Mouse (Mus musculus): ENCODE measurements around the gene Arntl. TPM values are rescaled to one million over a fixed set of nuclear protein-coding genes. Genes with fewer than 3 reads are reported as not detected.

Gene Arntl
- 10 to 100 TPM in 1 of 2 experiments, 1 to 10 TPM in 1; 9.4 to 11.4 TPM for total RNA-seq (2021)
- long read RNA-seq, experiment 1, transcript Arntl-201 (20 exons, 2,908 nt) = major isoform, 6 of 17 reads
- long read RNA-seq, experiment 1, partial matches to known transcripts = 1 of 17 reads
- long read RNA-seq, experiment 1, other reads (novel, unspliced or antisense) = 9 of 17 reads
- long read RNA-seq, experiment 2, transcript Arntl-201 (20 exons, 2,908 nt) = major isoform, 6 of 13 reads
- long read RNA-seq, experiment 2, partial matches to known transcripts = 0 of 13 reads
- long read RNA-seq, experiment 2, other reads (novel, unspliced or antisense) = 7 of 13 reads

DNA sequence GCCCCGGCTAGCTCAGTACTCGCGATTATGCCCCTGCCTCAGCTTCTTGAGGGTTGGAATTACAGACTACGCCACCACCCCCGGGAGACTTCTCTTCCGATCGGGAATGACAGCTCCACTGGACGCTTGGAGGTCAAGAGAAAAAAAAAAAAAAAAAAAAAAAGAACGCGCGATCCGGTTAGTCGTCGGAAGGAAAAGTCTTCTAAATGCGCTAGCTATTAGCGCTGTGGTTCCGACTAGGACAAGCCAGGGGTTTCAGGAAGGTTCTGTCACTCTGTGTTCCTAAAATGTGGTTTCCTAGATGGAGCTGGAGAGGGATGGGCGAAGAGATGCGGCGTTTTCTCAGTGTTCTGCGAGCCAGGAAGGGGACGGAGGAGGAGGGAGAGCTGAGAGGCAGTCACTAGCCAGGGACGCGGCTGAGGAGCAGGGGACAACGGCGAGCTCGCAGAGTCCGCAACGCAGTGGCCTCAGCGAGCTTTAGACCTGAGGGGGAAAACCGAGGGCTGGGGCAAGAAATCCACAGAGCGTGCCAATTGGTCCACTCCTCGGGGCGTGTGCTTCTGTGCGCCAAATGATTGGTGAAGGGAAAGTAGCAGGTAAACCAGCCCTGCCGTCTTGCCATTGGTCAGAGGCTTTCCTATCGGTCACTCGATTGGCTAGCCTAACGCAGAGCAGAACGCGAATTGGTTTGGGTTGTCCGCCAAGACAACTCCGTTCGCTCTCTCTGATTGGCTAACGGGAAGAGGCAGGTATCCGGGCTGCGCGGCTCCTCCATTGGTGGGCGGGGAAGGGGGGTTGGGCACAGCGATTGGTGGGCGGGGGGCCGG, at the start of gene Arntl:
Arntl (plus strand) TSS at position 822 of the 827 bp plus-strand sequence.
- DNase-seq = peak; percentile 91

DNA sequence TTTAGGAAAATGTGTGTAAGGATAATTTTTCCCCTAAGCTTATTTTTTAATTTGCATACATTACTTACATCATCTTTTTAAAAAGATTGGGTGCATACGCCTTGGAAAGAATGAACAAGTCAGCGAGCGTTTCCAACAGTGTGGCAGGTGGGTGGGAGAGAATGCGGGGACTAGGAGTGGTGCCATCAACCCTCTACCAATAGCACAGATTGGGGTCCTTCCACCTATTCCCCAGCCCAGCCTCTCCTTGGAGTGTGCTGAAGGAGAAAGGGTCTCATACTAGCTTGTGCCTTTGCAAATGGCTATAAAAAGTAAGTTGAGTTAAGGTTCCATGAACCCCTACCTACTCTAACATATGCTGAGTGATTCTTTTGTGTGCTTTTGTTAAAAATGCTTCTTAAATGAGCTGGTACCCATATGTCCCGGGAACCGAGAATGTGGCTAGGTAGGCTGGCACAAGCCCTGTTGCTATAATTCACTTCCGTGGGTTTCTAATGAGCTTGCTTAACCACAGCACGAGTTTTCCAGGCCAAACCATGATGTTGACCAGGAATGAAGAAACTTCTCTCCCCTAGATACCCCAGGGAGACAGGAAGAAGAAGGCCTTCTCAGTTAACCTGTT, 46.1 kb upstream of the Arntl start:
- no peak for DNase-seq

DNA sequence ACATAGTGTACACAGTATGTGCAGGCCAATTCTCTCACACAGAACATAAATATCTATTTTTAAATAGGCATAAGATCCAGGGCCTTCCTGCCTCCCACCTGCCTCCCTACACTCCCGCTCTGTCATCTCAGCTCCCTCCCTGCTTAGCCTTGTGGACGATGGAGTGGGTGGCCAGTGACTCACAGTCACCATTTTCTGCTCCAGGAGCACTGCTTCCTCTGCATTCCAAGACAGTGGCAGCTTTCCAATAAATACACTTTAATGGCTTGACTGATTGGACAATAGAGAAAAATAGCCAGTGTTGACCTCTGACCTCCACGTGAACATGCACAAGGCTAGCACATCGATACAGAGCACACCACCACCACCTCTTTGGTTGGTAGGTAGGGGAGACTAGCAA, 42.5 kb upstream of the Arntl start:
- DNase-seq = no peak

DNA sequence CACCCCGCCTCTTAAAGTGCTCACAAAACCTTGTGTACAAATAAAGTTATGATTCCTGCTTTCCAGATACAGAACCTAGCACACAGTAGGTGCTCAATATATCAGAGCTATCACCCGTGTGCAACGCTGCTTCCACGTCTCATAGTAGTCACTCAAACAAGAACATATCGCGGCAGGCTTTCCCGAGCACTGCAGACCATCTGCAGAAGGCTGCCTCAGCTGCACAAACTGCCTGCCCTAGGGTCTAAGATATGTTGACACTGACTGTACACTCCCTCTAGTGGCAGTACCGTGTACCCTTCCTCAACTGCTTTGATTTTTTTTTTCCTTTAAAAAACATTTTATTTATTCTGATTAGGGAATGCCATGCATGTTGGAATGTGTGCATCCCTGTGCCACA, 40.2 kb upstream of the Arntl start:
- DNase-seq = peak; percentile 26

DNA sequence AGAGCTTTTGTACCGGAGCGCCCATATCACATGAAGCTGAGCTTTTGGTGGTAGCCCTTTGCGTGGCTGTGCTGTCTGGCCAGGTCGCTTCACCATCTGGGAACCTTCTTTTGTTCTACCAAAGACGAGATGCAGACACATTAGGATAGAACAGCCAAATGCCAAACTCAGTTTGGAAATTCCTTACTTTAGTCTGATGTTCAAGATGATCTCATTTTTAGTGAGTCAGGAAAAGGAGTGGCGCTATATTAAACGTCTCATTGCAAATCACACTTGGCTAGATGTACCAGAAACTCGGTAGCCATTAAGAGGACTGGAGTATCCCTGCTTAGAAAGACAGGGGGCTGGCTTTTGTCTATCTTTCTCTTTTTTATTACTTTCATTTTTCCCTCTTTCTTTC, 38.7 kb upstream of the Arntl start:
- no peak for DNase-seq

DNA sequence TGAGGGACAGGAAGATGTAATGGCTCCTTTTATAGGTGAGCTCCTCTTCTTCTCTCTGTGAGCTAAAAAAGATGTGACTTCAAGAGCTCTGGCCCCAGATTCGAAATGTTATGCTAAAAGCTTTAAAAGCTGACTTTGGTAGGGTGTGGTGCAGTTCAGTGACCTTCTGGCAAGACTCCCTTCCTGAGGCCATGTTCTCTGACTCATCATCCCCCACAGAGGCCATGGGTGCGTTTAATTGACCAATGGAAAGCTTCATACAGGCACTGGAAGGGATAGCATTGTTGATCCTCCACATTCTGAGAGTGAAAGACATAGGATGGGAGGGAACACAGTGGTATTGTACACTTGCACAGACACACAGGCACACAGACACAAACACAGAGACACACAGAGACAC, 34.8 kb upstream of the Arntl start:
- DNase-seq = no peak

DNA sequence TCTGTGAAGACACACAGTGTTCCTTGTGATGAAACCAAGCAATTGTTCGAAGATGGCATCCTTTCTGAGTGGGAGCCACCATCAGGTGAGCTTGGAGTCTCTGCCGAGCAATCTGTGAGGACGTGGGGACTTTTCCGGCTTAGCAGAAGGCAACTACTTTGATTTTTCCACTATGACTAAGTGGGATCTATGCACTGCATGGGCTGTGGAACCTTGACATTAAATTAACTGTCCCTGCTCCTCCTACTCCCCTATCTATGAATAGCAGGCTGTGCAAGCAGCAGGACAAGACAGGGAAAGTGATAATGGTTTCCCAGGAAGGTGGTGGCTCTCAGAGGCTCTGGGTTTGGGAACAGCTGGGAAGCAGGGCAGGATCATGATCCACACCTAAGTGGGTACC, 31.8 kb upstream of the Arntl start:
- DNase-seq = no peak

DNA sequence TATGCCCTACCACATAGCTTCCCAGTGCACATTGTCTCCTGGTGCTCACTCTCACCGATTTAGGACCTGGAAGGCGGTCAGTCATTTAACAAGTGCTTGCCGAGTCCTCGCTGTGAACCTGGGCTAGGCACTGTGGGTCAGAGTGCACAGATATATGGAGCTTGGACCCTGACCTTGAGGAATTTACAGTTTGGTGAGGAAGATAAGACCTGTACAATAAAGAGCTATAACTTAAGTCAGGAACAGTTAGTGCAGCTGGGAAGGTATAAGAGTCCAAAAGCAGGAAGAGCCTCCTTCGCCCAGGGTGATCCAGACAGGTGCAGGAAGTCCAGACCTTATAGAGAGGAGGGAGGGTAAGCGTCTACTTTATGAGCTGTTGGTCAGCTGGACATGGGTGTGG, 29.2 kb upstream of the Arntl start:
- no peak for DNase-seq

DNA sequence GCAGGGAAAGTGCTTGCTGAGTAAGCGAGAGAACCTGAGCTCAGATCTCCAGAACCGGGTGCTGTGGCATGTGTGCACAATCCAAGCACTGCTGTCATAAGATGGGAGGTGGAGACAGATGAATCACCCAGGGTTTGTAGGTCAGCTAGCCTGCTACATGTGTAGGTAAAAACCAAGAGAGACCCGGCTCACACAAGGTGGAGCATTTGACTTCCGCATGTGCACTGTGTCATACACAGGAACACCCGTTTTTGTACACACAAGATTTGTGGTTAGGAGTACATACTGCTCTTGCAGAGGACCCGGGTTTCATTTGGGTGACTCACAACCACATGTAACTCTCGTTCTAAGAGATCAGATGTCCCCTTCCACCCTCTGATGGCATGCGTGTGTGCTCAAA, 23.5 kb upstream of the Arntl start:
- DNase-seq = no peak

DNA sequence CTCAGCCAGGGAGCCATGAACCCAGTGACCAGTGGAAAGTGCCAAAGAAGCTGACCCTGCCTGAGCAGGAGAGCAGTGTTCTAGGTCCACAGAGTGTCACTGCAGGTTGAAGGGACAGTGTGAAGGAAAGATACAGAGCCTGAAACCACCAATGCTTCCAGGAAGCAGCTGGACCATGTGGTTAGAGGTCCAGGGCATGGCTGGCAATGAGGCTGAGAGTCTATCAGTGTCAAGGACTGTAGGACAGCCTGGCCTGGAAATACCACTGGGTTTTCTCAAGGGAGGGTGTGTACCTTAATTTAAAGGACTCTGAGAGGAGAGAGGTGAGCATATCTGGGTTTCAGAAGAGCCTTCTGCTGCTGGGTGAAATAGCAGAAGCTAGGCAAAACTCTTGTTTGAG, 22.2 kb upstream of the Arntl start:
- DNase-seq = no peak

DNA sequence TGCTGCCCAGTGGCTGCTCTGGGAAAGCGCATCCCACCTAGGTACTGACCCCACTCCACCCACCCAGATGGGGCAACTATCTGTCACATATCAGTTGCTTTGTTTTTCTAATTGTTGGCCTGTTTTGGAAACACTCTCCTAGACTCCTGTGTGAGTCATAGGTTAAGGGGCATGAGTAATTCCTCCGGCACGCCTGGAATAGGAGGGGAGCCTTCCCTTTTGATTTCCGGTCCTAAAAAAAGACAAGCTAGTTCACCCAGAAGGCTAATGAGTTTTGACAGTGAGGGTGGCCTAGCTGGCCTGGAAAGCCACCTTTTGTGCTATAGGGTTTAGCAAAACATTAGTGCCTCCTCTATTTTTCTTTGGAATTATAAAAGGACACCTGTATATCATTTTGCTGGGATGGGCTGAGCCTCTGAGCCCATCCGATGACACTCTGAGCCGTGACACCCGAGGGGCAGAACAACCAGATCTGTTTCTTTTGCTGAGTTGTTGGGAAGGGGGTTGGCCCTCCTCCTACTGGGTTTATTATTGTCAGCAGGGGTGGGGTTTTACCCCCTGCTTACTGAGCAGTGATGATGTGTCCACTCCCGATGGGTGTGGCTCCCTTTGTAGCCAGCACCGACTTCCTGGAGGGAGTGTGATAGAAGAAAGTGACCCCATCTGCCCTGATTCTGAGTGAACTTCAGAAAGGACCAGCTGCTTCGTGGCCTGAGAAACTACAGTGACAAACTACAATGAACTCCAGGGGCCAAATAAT, 21.0 kb upstream of the Arntl start:
- DNase-seq = no peak

DNA sequence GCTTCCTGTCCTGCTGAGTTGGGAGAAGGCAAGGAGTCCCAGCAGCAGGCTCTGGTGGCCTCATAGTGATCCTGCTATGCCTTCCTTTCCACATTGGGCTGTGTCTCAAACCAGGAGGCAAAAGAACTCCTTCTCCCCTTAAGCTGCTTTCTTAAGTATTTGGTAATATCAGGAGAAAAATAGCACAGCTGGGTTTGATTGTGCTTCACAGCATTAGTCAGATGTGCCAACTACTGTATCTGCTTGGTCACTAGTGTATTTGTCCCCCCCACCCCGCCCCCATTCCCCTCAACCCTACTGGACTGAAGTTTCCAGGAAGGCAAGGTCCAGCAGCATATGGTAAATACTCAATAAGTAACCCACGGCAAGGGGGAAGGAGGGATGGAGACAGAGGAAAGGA, 19.2 kb upstream of the Arntl start:
- DNase-seq = no peak

DNA sequence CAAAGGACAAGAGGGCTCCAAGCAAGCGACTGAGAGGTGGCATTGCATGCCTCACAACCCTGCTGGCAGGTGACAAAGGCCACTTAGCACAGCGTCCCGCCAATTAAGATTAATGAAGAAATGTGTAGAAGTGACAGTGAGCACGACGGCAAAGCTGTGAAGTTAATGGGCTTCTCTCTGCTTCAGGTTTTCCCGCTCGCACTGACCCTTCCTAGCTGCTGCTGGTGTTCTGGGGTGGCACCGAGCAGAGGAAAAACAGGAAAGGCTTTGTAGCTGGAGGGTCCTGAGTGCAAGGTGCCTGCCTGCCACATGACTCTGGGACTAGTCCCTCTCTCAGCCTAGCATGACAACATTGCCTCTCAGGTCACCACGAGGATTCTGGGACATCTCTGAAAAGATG, 18.7 kb upstream of the Arntl start:
- DNase-seq = no peak

DNA sequence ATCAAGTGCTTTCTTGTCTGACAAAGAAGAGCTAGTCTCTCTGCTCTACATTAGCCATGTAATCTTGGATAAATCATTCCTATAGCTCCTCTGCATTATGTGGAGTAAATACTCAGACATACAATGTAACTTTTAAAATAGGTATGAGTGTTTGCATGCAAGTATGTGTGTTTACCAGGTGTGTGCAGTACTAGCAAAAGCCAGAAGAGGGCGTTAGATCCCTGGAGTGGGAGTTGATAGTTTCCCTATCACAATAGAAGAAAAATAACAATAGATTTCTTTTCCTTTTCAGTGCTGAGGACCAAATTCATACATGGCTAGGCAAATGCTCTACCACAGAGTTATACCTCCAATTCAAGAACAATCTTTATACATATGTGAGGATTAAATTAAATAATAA, 15.5 kb upstream of the Arntl start:
- DNase-seq = no peak

DNA sequence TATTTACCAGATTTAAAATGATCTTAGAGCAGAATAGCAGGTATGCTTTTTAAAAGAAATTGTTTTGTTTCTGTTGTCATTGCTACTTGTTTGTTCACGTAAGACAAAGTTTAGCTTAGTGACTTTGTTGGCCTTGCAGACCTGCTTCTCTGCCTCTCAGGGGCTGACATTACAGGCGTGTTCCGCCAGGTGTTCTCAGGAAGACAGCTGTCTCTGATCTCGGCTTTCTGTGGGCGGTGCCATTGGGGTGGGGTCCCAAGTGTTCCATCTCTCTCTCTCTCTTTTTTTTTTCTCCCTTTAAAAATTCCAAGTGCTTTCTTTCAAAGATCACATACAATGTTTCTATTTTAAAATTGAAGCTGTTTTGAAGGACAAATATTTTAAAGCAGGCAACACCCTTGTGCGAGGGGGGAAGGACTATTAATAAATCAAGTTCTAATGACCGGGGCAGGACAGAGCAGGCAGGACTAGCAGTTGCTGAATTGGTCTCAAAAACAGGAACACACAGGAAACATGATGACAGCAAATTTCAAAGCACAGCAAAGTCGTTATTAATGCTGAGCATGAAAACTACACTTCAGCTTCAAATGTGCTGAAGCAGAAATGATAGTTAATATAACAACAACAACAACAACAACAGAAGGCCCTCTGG, 14.4 kb upstream of the Arntl start:
- no peak for DNase-seq

DNA sequence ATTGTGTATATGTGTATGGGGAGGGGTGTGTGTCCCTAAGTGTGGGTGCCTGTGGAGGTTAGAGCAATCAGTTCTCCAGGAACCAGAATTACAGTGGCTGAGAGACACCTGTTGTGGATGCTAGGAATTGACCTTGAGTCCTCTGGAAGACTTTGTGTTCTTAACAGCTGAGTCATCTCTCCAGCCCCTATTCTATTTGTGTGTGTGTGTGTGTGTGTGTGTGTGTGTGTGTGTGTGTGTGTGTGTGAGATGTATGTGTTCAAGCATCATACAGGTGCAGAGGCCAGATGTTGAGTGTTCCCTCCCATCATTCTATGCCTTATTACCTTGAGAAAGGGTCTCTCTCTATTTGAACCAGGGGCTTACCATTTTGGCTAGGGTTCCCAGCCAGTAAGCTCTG, 13.4 kb upstream of the Arntl start:
- no peak for DNase-seq

DNA sequence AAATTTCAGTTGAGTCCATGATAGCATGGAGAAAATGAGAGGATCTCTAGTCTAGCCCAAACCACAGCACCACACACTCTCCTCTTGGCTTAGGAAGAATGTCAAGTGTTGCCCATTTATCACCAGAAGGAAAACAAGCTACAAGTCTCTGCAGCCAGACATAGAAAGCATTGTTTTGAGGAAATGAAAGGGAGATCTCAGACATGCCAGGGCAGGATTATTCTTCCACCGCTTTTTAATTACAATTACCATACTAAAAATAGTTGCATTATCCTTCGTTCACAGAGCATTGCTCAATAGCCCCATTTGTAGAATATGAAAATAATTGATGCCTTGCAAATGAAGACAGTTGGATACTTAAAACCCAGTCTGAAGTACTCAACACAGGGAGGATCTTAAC, 12.0 kb upstream of the Arntl start:
- no peak for DNase-seq

DNA sequence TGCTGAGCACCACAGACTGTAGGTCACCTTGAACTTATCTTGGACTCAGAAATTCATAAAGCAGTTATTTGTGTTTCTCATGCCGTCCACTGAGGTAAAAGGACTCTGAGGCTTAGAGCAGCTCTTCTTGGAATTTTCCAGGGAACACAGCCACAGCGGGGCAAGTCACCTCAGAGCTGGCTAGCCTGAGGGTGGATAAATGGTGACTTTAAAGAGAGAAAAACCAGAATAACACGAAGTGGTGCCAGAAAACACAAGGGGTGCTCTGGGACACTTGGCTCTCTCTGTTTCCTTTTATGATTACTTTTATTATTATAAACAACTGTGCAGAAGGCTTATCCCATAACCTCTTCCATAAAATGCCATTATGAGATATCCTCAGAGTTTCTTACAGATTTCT, 11.1 kb upstream of the Arntl start:
- no peak for DNase-seq

DNA sequence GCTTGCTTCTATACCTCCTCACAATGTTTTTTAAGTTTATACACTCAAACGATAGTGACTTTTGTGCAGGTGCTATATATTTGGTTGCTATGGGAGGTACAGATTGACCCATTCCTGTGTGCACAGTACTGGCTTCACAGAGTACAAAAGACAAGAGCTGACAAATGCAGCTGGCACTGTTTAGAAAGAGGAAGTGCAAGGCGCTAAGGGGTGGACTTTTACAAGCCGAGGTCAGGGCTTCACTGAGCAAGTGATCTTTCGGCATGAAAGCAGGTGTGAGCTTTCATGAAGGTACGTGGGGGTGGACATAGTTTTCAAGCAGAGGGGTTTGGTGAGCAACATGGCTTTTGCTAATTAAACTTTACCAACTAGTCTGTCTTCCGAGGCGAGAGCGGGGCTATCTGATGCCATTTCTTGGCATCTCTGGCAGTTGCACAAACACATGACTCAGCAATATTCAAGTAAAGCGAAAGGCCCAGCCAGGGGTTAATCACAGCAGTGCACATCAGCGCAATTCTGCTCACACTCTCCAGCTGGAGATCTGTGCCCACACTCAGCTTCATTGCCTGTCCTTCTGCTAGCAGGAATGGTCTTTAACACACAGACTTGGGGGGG, 10.0 kb upstream of the Arntl start:
- no peak for DNase-seq

DNA sequence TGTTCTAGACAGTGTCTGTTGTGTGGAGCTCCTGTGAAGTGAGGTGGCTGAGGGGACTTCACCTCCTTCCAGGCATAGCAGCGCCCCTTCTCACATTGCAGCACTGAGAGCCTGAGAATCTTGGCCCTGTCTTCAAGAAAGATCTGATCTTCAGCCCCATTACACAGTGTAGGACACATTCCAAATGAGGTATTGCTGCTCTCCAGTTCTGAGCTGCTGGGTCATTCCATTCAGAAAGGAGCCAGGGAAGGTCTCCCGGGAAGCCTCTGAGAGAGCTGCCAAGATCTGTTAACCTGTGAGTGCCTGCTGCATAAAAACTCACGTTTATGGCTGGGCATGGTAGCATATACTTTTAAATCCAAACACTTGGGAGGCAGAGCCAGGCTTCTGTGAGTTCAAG, 5.7 kb upstream of the Arntl start:
- DNase-seq = peak; percentile 26

DNA sequence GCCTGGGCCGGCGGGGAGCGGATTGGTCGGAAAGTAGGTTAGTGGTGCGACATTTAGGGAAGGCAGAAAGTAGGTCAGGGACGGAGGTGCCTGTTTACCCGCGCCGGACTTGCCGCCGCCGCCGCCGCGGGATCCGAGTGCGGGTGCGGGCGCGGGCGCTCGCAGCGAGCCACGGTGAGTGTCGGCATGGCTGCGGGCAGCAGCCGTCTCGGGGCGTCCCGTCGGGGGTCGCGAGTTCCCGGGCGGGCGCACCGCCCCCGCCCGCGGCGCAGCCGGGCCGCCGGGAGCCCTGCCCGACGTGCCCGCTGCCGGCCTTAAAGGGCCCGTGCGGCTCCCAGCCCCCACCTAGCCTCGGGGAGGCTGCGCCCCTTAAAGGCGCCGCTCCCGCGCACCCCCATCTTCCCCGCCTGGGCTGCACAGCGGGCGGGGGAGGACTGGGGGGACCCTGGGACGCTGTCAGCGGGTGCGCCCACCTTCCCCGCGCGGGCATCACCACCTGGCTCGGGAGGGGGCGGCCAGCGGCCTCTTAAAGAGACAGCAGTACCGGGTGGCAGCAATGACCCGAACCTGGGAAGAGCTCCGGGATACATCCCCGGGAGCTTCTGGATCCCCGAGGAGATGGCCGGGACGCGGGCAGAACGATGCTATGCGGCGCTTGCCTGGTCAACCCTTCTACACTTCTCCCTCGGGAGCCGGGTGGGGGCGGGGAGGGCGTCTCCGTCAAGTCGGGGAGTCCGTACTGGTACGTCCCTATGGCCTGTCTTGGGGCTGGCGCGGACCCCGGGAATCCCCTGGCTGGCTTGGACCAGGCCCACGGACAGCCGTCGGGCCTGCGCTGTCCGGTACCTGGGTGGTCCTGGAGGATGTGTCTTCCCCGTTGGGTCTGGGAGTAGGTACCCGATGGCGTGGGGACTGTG, 464 bp downstream of the Arntl start:
- DNase-seq = peak; percentile 64

Data from gastrocnemius, postnatal 10 days (tissue).